Mouse (Mus musculus) ES-E14 (cell line): Measurements from ENCODE around the gene Tmod4. TPM values are rescaled to one million over a fixed set of nuclear protein-coding genes. Genes with fewer than 3 reads are reported as not detected.
A peak's percentile ranks its signal among the peaks of the same experiment; 100 is the strongest.
"Not testable (repeated sequence)": the region's sequence is repeated elsewhere in the genome, so short reads cannot be mapped to it uniquely, and the experiment has no call there.

ENCODE experiments used
- DNase-seq: peaks from one replicate; pipeline ENCODE4 v3.0.0-alpha.2; 2013; ENCODE audit warnings: low read depth, low spot score
- H3K27ac ChIP-seq: 2 replicates; pipeline ENCODE4 v1.5.1; 2012; ENCODE audit warnings: low read depth, mild to moderate bottlenecking, low read length, moderate library complexity, mixed read lengths; ENCODE audit not compliant: poor library complexity, insufficient read depth, severe bottlenecking
- H3K36me3 ChIP-seq: 2 replicates; pipeline ENCODE4 v1.6.1; 2012; ENCODE audit warnings: mild to moderate bottlenecking, low read length, moderate library complexity, mixed read lengths; ENCODE audit not compliant: control insufficient read depth, poor library complexity, insufficient read depth, severe bottlenecking
- H3K4me1 ChIP-seq, 2 experiments: fragments of 150-350 bp in 1 of 2; sonication (generic) in 1 of 2; 2 replicates each; pipeline ENCODE4 v1.6.1; 2012; ENCODE audit warnings: low read length in 2 of 2, mild to moderate bottlenecking in 1 of 2, mixed read lengths in 1 of 2; ENCODE audit not compliant: control insufficient read depth in 2 of 2, insufficient read depth in 2 of 2, poor library complexity in 1 of 2
- H3K4me3 ChIP-seq, 2 experiments: fragments of 150-350 bp in 1 of 2; sonication (generic) in 1 of 2; 2 replicates each; pipeline ENCODE4 v1.5.1; 2012; ENCODE audit warnings: low read length in 2 of 2, low read depth in 1 of 2, mild to moderate bottlenecking in 1 of 2, mixed read lengths in 1 of 2; ENCODE audit not compliant: insufficient read depth in 1 of 2, poor library complexity in 1 of 2, severe bottlenecking in 1 of 2
- H3K9ac ChIP-seq: 2 replicates; pipeline ENCODE4 v1.6.1; 2012; ENCODE audit warnings: low read depth, mild to moderate bottlenecking, low read length, mixed read lengths; ENCODE audit not compliant: poor library complexity, insufficient read depth, severe bottlenecking
- H3K9me3 ChIP-seq: fragments of 150-350 bp; sonication (generic); 2 replicates; pipeline ENCODE4 v1.6.1; 2012; ENCODE audit warnings: low read depth, mild to moderate bottlenecking, low read length; ENCODE audit not compliant: control insufficient read depth, insufficient read depth
- CHD2 ChIP-seq: IDR thresholded peaks from 2 replicates; pipeline ENCODE4 v1.6.1; 2014; ENCODE audit warnings: mild to moderate bottlenecking, low read depth, low read length, inconsistent platforms
- HCFC1 ChIP-seq: IDR thresholded peaks from 2 replicates; pipeline ENCODE4 v1.6.1; 2012; ENCODE audit warnings: low read length, inconsistent platforms, borderline replicate concordance; ENCODE audit not compliant: insufficient read depth
- MAFK ChIP-seq: IDR thresholded peaks from 2 replicates; pipeline ENCODE4 v1.6.1; 2014; ENCODE audit warnings: mild to moderate bottlenecking, low read depth, low read length, inconsistent platforms; ENCODE audit not compliant: insufficient read depth
- ZC3H11A ChIP-seq: IDR thresholded peaks from 2 replicates; pipeline ENCODE4 v1.6.1; 2012; ENCODE audit warnings: low read depth, mild to moderate bottlenecking, inconsistent platforms, low read length, borderline replicate concordance
- ZNF384 ChIP-seq: IDR thresholded peaks from 2 replicates; pipeline ENCODE4 v1.6.1; 2012; ENCODE audit warnings: low read depth, low read length, inconsistent platforms
- in situ Hi-C, 2 experiments: fragments of 600-800 bp; cut with MboI; formaldehyde crosslinking; loops; one replicate each; pipeline ENCODE4 v1.15.1; 2025; ENCODE audit warnings: low sequenced_read_pairs in 2 of 2, inconsistent platforms in 1 of 2; ENCODE audit not compliant: unreplicated experiment in 2 of 2
- total RNA-seq: library from RNA; depleted of rRNA; stranded (reverse); fragments of 300-350 nt; gene quantifications from 2 replicates; pipeline ENCODE4 v1.2.3, GENCODE M21; 2012

The Tmod4 gene
- total RNA-seq, 1 experiment, result 0.36 TPM

- TF ChIP-seq HCFC1 (peak; percentile 75; the same call in 1 of the 2 replicates), ZNF384 (no peak)
- in situ Hi-C loops, result no loop called here
- peaks cover 3 to 10% of the 10 kb centered on the region in 2 experiments; a peak in 2 of 4 replicates for H3K4me1 ChIP-seq
- peak within 1 kb of the TSS; percentile 38 for H3K27ac ChIP-seq
- H3K4me3 ChIP-seq, result peak within 1 kb of the TSS; percentile 77 to 93
- peak within 1 kb of the TSS; percentile 95 for H3K9ac ChIP-seq
- DNase-seq, result peak; percentile 81
- H3K36me3 ChIP-seq, result peaks cover 3% of the 10 kb centered on the region; the same call in 1 of the 2 replicates
- no peaks in the 10 kb centered on the region for H3K9me3 ChIP-seq
Measured at GRCm38 (mm10) chr3:95133680-95134101, 9.4 kb downstream of the Tmod4 start, which contains the start of the genes Scnm1 and Lysmd1. Gene Scnm1, minus strand, starts transcription at chr3:95134011. Gene Lysmd1, plus strand, starts transcription at chr3:95134088.

- H3K27ac ChIP-seq, H3K9ac ChIP-seq, DNase-seq, H3K36me3 ChIP-seq, H3K9me3 ChIP-seq, in situ Hi-C loops, H3K4me3 ChIP-seq, H3K4me1 ChIP-seq: not testable (repeated sequence)
Measured at GRCm38 (mm10) chr3:95134133-95134532, 9.9 kb downstream of the Tmod4 start.

GRCm38 (mm10) chr3:95135023-95135422, 10.7 kb downstream of the Tmod4 start:
- in situ Hi-C loops, result no loop called here
- no peak for DNase-seq
- H3K36me3 ChIP-seq, result no peaks in the 10 kb centered on the region; the same call in 1 of the 2 replicates
- no peak overlapping the region for H3K9ac ChIP-seq
- no peak for TF ChIP-seq CHD2
- TF ChIP-seq MAFK, result no peak
- no peak for TF ChIP-seq ZNF384
- no peak for TF ChIP-seq HCFC1
- no peak for TF ChIP-seq ZC3H11A
- H3K9me3 ChIP-seq, result no peaks in the 10 kb centered on the region
- peaks cover 3 to 14% of the 10 kb centered on the region in 2 experiments; a peak in 2 of 4 replicates for H3K4me1 ChIP-seq
- H3K4me3 ChIP-seq, result peak overlapping the region; percentile 41 to 58; a peak in 3 of 4 replicates
- no peak overlapping the region for H3K27ac ChIP-seq

GRCm38 (mm10) chr3:95135433-95136052, 11.3 kb downstream of the Tmod4 start:
- 0 out of 4 replicates have a peak overlapping the region, but pooled peaks of 1 of the 2 experiments have one; percentile 15 for H3K4me3 ChIP-seq
- no peak overlapping the region for H3K9ac ChIP-seq
- H3K36me3 ChIP-seq, result no peaks in the 10 kb centered on the region; the same call in 1 of the 2 replicates
- no peak for DNase-seq
- H3K9me3 ChIP-seq, result no peaks in the 10 kb centered on the region
- TF ChIP-seq HCFC1 (no peak), ZC3H11A (no peak), CHD2 (no peak), MAFK (no peak), ZNF384 (no peak)
- no peak overlapping the region for H3K27ac ChIP-seq
- in situ Hi-C loops, result no loop called here
- H3K4me1 ChIP-seq, result peaks cover 3 to 19% of the 10 kb centered on the region in 2 experiments; a peak in 3 of 4 replicates

- Histone ChIP-seq H3K36me3 (no peaks in the 10 kb centered on the region; the same call in 1 of the 2 replicates), H3K9me3 (no peaks in the 10 kb centered on the region), H3K4me1 (peaks cover 3 to 20% of the 10 kb centered on the region in 2 experiments; a peak in 3 of 4 replicates), H3K9ac (no peak overlapping the region), H3K27ac (no peak overlapping the region), H3K4me3 (no peak overlapping the region)
- TF ChIP-seq ZNF384 (no peak), CHD2 (no peak), HCFC1 (no peak), ZC3H11A (no peak)
- in situ Hi-C loops, result no loop called here
- no peak for DNase-seq
Measured at GRCm38 (mm10) chr3:95136336-95136735, 12.1 kb downstream of the Tmod4 start.
